Mouse (Mus musculus): ENCODE measurements at regions not wholly inside any gene's neighbourhood (a gene's known extent, or its start where the extent isn't known, plus 50 kb on each side); places are given as distances from the start of the nearest gene placed in this dataset.
A peak's percentile ranks its signal among the peaks of the same experiment; 100 is the strongest.

DNA sequence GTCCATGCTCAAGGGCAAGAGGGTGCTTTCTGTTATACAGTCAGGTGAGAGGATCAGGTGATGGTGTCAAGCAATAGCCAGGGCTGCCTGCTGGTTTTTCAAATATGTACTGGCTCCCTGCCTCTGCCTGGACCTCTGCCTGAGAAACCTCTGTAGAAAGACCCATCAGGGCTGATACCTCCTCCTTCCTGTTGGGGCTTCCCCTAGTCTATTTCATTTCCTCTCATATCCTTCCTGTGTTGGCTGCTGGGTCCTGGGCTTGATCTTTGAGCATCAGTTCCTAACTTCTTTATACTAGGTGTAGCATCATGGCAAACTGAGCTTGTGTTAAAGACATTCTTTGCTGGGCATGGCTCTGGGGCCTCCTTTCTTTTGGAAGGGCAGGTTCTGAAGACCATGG is 89.5 kb downstream of the Tmem38b start:
- no peak for DNase-seq (ENCODE audit: inconsistent ontology term)

DNA sequence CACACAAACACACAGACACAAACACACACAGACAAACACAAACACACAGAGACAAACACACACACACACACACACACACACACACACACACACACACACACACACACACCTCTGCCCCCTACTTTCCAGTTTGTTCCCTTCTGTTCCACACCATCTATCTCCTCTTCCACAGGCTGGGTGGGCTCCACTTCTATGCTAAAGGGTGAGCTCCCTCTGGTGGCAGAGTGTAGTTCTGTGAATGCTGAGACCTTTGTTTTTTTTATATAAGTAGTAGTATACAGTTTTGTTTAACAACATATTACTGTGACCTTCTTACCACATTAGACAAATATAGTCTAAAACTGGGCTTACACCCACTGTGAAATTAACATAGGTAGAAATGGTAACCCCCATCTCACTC is 93.3 kb downstream of the Tmem38b start:
- DNase-seq (ENCODE audit: inconsistent ontology term) = peak; percentile 22

GRCm38 (mm10) chr4:53920587-53920986 is 94.7 kb downstream of the Tmem38b start:
- DNase-seq (ENCODE audit: inconsistent ontology term) = no peak

DNA sequence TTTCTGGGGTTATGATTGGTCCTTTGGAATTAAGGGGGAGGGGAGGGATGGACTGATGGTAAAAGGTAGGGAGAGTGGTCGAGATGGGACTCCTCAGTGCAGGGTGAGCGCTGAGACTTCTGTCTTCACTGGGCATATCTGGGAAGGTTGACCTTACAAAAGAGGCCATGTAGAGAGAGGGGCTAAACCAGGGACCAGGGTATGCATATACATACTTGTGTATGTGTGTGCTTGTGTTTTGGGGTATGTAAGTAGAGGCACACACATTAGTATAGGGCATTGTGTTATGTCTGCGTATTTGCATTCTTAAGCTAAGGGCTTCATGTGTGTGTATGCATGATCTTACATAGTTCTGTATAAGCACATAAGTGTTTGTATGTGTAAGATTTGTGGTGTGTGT is 105.2 kb downstream of the Tmem38b start:
- no peak for DNase-seq (ENCODE audit: inconsistent ontology term)

DNA sequence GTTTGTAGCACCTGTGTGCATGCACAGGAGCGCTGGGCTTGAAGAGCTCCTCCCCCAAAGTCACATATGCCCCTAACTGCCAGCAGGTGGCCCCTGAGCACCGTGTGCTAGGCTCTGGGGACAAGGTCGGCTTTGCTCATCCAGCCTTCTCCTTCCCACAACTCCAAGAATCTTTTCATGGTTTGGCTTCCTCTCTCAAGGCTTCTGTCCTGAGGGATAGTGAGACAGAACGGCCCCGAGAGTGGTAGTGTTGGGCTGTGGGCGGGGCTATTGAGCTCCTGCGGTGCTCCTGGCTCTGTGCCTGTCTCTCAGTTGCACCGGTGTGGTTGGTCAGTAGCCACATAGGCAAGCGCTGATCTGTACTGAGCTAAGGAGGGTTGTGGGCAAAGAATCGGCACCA is 105.7 kb downstream of the Tmem38b start:
- peak; percentile 80 for DNase-seq (ENCODE audit: inconsistent ontology term)

DNA sequence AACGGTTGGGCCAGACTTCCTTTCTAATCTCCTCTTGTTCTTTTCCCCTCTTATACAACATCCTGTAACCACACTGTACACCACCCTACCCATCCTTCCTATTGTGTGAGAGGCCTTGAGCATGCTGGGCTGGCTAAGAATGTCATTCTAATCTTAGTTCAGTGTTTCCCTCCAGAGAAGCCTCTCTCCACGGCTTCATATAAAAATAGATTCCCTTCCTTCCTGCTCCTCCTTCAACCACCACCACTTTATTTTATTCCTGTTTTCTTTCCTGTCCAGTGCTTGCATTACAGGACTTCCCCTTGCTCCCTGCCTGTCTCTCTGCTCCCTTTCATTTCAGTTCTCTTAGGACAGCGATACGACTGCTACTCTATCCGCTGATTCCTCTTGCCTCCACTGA is 109.5 kb downstream of the Tmem38b start:
- no peak for DNase-seq (ENCODE audit: inconsistent ontology term)

GRCm38 (mm10) chr4:53948736-53949135 is 122.9 kb downstream of the Tmem38b start:
- DNase-seq (ENCODE audit: inconsistent ontology term) = no peak

- peak; percentile 9 for DNase-seq (ENCODE audit: inconsistent ontology term)
These were observed 123.3 kb downstream of the Tmem38b start for GRCm38 (mm10) chr4:53949164-53949563.

GRCm38 (mm10) chr4:53950496-53950895 is 124.7 kb downstream of the Tmem38b start:
- DNase-seq (ENCODE audit: inconsistent ontology term) = no peak

DNA sequence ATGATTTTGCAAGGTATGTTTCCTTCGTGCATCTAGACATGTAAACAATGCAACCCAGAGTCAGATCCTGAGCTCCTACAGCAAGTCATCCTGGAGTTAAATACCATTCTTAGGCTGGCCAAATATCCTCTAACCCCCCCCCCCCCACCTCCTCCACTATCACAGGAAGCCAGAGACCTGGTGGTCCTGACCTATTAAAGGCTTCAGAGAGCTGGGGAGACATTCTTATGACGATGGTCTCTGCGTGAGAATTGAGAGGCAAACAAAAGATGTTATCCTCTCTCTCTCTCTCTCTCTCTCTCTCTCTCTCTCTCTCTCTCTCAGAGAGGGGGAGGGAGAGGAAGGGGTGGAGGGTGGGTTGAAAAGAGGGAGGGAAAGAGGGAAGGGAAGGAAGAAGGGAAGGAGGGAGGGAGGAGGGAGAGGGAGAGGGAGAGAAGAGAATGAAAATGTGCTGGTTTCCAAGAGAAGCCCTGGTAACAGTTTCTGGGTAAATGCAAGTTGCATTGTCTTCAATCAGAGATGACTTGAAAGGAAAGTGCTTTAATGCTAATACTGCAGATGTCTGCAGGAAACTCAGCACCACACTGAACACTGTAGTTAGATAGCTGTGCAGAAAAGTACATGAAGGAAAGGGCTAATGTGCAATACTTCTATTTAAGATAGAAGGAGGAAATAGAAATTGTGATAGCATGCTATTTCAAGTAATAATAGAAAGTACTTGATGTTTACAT is 125.3 kb downstream of the Tmem38b start:
- no peak for DNase-seq (ENCODE audit: inconsistent ontology term)

GRCm38 (mm10) chr4:53951734-53952109 is 125.9 kb downstream of the Tmem38b start:
- DNase-seq (ENCODE audit: inconsistent ontology term) = peak; percentile 45

- peak; percentile 75 for DNase-seq (ENCODE audit: inconsistent ontology term)
These were observed 126.4 kb downstream of the Tmem38b start for GRCm38 (mm10) chr4:53952288-53952687.

DNA sequence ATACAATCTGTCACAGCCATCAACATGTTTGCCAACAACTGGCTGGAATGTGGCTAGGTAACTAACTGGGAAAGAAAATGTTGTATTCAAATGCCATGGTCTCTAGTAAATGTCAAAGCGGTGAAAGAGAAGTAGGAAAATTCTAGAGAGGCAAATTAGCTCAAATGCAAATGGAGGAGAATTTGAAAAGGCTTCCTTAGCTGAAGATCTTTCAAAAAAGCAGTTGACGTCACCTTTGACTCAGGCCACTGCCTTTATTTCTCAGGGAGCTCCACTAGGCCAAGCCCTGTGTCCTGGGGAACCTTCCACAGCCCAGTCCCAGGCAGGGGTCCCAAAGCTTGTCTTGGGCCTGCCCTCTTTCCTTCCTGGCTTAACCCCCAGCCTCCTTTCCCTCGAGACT is 136.6 kb downstream of the Tmem38b start:
- DNase-seq (ENCODE audit: inconsistent ontology term) = no peak

DNA sequence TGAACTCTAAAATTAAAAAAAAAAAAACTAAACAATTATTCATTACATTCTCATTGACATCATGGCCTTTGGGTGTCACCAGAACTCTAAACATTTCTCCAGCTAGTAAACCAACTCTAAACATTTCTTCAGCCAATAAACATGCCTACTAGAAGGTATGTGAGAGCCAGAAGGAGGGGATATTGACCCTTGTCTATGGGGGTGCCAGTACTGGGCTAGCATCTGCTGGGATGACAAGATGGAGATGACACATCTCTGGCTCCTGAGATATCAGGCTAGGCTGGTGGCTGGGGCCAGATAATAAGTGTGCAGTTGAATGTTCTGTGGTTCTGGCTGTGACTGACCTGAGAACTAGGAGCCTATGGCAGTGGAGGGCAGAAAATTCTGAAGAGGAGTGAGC is 144.6 kb downstream of the Tmem38b start:
- no peak for DNase-seq (ENCODE audit: inconsistent ontology term)

- DNase-seq (ENCODE audit: inconsistent ontology term) = no peak
These were observed 145.1 kb downstream of the Tmem38b start for GRCm38 (mm10) chr4:53970960-53971359.

- DNase-seq (ENCODE audit: inconsistent ontology term) = peak; percentile 52
These were observed 150.3 kb downstream of the Tmem38b start for GRCm38 (mm10) chr4:53976036-53976638.

DNA sequence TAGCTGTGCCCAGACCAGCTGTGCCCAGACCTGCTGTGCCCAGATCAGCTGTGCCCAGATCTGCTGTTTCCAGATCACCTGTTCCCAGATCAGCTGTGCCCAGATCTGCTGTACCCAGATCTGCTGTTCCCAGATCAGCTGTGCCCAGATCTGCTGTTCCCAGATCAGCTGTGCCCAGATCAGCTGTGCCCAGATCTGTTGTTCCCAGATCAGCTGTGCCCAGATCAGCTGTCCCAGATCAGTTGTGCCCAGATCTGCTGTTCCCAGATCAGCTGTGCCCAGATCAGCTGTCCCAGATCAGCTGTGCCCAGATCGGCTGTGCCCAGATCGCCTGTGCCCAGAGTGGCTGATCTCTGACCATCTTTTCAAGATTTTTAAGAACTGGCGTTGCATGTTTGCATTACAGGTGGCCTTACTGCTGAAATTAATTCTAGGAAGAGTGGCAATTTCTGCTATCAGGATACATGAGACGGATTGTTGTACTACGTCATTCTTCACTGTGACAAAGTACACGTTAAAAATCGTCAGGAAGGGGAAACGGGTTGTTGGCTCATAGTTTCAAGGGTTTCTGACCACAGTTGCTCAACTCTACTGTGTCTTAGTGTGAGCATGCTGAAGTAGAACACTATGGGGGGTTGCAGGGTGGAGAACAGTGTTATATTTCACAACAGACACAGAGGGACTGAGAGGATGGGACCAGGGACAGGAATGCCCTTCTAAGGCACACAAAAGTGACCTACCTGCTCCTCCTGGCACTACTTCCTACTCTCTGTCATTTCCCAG is 160.9 kb downstream of the Tmem38b start:
- DNase-seq (ENCODE audit: inconsistent ontology term) = no peak

DNA sequence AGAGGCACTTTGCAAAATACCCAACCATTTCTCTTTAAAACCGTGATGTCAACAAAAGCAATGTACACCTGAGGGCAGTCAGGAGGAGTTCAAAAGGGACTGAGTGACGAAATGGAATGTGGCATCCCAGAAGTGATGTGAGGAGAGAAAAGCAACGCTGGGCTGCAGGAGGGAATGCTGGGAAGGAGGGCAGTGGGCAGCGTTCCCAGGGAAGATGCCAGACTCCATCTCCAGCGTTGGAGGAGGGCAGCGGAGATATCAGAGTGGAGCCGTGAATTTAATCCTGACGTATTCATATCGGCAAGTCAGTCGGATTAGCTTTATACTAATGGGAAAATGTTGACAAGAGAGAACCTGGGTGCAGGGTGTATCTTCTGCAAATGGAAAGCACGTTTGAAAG is 161.7 kb downstream of the Tmem38b start:
- DNase-seq (ENCODE audit: inconsistent ontology term) = no peak

GRCm38 (mm10) chr4:54021069-54021829 is 195.4 kb downstream of the Tmem38b start:
- DNase-seq (ENCODE audit: inconsistent ontology term) = no peak

DNA sequence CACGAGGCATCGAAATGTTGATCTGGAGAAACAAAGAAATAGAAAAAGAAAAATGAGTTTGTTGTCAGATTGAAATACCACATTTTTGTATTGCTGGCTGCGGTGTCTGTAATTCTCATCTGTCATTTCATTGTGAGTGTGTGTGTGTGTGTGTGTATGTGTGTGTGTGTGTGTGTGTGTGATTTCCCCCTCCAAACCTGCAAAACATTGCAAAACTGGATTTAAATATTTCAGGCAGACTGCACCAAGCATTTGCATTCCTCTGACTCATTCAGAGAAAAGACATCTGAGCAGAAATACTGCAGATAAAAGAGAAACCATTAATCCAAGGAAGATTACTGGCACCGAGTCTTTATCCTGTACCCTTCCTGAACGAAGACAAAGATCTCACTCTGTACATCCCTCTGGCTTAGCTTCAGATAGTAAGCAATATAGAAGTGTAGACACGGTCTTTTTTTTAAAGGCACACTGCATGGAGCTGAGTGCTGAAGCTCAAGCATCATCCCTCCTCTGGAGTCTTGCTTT is 196.1 kb downstream of the Tmem38b start:
- DNase-seq (ENCODE audit: inconsistent ontology term) = peak; percentile 59

DNA sequence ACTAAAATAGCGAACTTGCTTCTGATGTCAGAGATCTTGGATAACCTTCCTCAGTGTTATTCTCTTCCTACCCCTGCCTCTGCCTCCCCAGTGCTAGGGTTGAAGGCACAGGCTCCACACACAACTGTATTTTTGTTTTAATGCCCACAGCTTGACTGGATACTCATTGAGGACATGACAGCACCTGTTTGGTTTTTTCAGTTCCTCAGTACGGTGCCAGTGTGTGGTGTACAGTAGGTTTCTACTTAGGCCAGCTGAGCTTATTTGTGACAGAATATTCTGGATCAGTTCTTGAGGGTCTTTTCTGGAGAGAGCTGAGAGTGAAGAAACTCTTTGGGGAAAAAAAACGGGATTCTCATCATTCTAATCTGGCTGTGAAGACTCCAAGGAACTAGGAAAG is 201.1 kb downstream of the Tmem38b start:
- DNase-seq (ENCODE audit: inconsistent ontology term) = no peak

All from Muller cell, postnatal 12 days (primary cell).